Mouse (Mus musculus) kidney, embryonic 16.5 days (tissue): ENCODE data around the gene Fgfr3. TPM values are rescaled to one million over a fixed set of nuclear protein-coding genes. Genes with fewer than 3 reads are reported as not detected.

ENCODE experiments used
- ATAC-seq: fragments of 200-750 bp; cut with Nextera tagmentation; 2 replicates; pipeline ENCODE4 v1.8.0; 2017; ENCODE audit warnings: moderate TSS enrichment; ENCODE audit not compliant: low FRiP score, low TSS enrichment
- H3K27ac ChIP-seq: fragments of 300-500 bp; sonication (generic); 2 replicates; pipeline ENCODE4 v1.5.1; 2014; ENCODE audit warnings: low read length
- H3K27me3 ChIP-seq: fragments of 300-500 bp; sonication (generic); 2 replicates; pipeline ENCODE4 v1.6.1; 2014; ENCODE audit warnings: low read length, control low read depth, mixed read lengths; ENCODE audit not compliant: insufficient read depth
- H3K36me3 ChIP-seq: fragments of 300-500 bp; sonication (generic); 2 replicates; pipeline ENCODE4 v1.6.1; 2014; ENCODE audit warnings: low read length, control low read depth, mixed read lengths; ENCODE audit not compliant: insufficient read depth
- H3K4me1 ChIP-seq: fragments of 300-500 bp; sonication (generic); 2 replicates; pipeline ENCODE4 v1.6.1; 2014; ENCODE audit warnings: low read length, control low read depth, mixed read lengths; ENCODE audit not compliant: insufficient read depth
- H3K4me2 ChIP-seq: fragments of 300-500 bp; sonication (generic); replicated peaks from 2 replicates; pipeline ENCODE4 v1.6.1; 2014; ENCODE audit warnings: low read depth, low read length
- H3K4me3 ChIP-seq: fragments of 300-500 bp; sonication (generic); 2 replicates; pipeline ENCODE4 v1.5.1; 2014; ENCODE audit warnings: mild to moderate bottlenecking, low read length
- H3K9ac ChIP-seq: fragments of 300-500 bp; sonication (generic); replicated peaks from 2 replicates; pipeline ENCODE4 v1.6.1; 2014; ENCODE audit warnings: low read length
- H3K9me3 ChIP-seq: fragments of 300-500 bp; sonication (generic); 2 replicates; pipeline ENCODE4 v1.6.1; 2016; ENCODE audit warnings: low read length, control low read depth
- WGBS: fragments of 180-500 bp; shearing (Covaris S2); extraction: QIAGEN DNeasy Blood & Tissue Kit; methylation state at CpG from one replicate; pipeline ENCODE4 v1.1.7; 2014; 5-methylcytosine and 5-hydroxymethylcytosine counted together
- polyA plus RNA-seq: library from polyadenylated mRNA; unstranded; fragments of >200 nt; fragmentation: Nextera tagmentation; extraction: Ambion mirVana; gene quantifications from 2 replicates; pipeline ENCODE4 v1.2.1, GENCODE M21; 2015

Gene Fgfr3
- polyA plus RNA-seq, 1 experiment from 2014 or later: 21.9 TPM

- Histone ChIP-seq H3K4me1 (0 out of 2 replicates have a peak, but pooled peaks cover 3% of the 10 kb centered on the region), H3K36me3 (peaks cover 23% of the 10 kb centered on the region), H3K9me3 (no peaks in the 10 kb centered on the region), H3K27me3 (no peaks in the 10 kb centered on the region), H3K9ac (no peak overlapping the region), H3K27ac (no peak overlapping the region), H3K4me3 (no peak overlapping the region), H3K4me2 (no peak overlapping the region)
- 17% methylated on average over 7 of the region's 7 CpGs for WGBS
- ATAC-seq: no peak
Measured at GRCm38 (mm10) chr5:33737903-33738321, 16.4 kb downstream of the Fgfr3 start.

GRCm38 (mm10) chr5:33738341-33738740 is 16.9 kb downstream of the Fgfr3 start:
- ATAC-seq: no peak
- no peak overlapping the region for H3K27ac ChIP-seq
- H3K27me3 ChIP-seq: no peaks in the 10 kb centered on the region
- H3K9me3 ChIP-seq: no peaks in the 10 kb centered on the region
- H3K9ac ChIP-seq: no peak overlapping the region
- H3K4me3 ChIP-seq: no peak overlapping the region
- H3K36me3 ChIP-seq: peaks cover 27% of the 10 kb centered on the region
- H3K4me2 ChIP-seq: no peak overlapping the region
- 0 out of 2 replicates have a peak, but pooled peaks cover 3% of the 10 kb centered on the region for H3K4me1 ChIP-seq

- 92% methylated on average over 4 of the region's 4 CpGs for WGBS
- no peak for ATAC-seq
- peaks cover 31% of the 10 kb centered on the region for H3K36me3 ChIP-seq
Measured at GRCm38 (mm10) chr5:33740548-33740947, 19.1 kb downstream of the Fgfr3 start.

GRCm38 (mm10) chr5:33743481-33743880 is 22.0 kb downstream of the Fgfr3 start:
- H3K4me2 ChIP-seq: no peak overlapping the region
- no peak overlapping the region for H3K9ac ChIP-seq
- no peak for ATAC-seq
- WGBS: 95% methylated on average over 8 of the region's 8 CpGs
- no peaks in the 10 kb centered on the region for H3K9me3 ChIP-seq
- H3K4me1 ChIP-seq: no peaks in the 10 kb centered on the region
- H3K27ac ChIP-seq: no peak overlapping the region
- peaks cover 55% of the 10 kb centered on the region for H3K36me3 ChIP-seq
- H3K27me3 ChIP-seq: no peaks in the 10 kb centered on the region
- no peak overlapping the region for H3K4me3 ChIP-seq

More at GRCm38 (mm10) chr5:33740548-33740947, 19.1 kb downstream of the Fgfr3 start:
- Histone ChIP-seq H3K27me3 (no peaks in the 10 kb centered on the region), H3K4me1 (0 out of 2 replicates have a peak, but pooled peaks cover 3% of the 10 kb centered on the region), H3K9ac (no peak overlapping the region), H3K9me3 (no peaks in the 10 kb centered on the region), H3K4me2 (no peak overlapping the region), H3K4me3 (no peak overlapping the region), H3K27ac (no peak overlapping the region)

- peaks cover 20% of the 10 kb centered on the region for H3K36me3 ChIP-seq
- no peak overlapping the region for H3K9ac ChIP-seq
- H3K4me2 ChIP-seq: no peak overlapping the region
- H3K27me3 ChIP-seq: no peaks in the 10 kb centered on the region
- H3K27ac ChIP-seq: no peak overlapping the region
- H3K9me3 ChIP-seq: no peaks in the 10 kb centered on the region
- no peak for ATAC-seq
- H3K4me3 ChIP-seq: no peak overlapping the region
- peaks cover 11% of the 10 kb centered on the region for H3K4me1 ChIP-seq
Measured at GRCm38 (mm10) chr5:33777195-33777594, 55.7 kb downstream of the Fgfr3 start.

GRCm38 (mm10) chr5:33781964-33782344 is 60.5 kb downstream of the Fgfr3 start:
- ATAC-seq: peak; percentile 8; the same call in 1 of the 2 replicates
- H3K9me3 ChIP-seq: no peaks in the 10 kb centered on the region

DNA sequence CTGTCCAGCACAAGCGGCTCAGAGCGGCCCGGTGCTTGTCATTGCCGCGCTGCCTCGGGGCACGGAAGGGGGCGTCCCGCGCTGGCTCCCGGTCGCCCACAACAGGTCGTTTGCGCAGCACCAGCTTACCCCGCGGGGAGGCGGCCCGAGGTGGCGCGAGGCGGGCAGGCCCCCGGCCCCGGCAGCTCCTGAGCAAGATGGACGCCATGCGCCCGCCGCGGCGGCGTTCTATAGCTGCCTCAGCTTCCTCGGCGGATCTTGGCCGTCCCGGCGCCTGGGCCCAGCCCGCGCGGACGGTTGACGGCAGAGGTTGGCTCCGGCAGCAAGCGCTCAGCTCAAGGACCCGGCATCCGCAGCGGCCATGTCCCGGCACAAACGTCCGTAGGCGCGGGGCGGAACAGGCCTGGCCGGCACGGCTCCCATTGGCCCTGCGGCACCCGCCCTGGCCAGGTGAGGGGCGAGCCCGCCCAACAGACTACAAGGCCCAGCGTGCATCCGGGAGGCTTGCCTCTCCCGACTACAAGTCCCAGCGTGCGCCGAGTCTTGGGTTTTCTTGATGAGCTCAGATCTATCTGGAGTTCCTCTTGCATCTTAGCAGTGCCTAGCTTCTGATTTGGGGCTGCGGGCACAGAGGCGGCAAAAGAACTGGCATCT is 61.0 kb downstream of the Fgfr3 start, which contains the start of gene Letm1:
Gene Letm1, minus strand, starts transcription at position 473 of the 654 bp plus-strand sequence.
- ATAC-seq: peak; percentile 100
- peak within 1 kb of the TSS; percentile 94 for H3K4me3 ChIP-seq
- no peaks in the 10 kb centered on the region for H3K27me3 ChIP-seq
- peaks cover 5% of the 10 kb centered on the region; the same call in 1 of the 2 replicates for H3K36me3 ChIP-seq
- H3K27ac ChIP-seq: peak within 1 kb of the TSS; percentile 82
- no peaks in the 10 kb centered on the region for H3K9me3 ChIP-seq
- H3K9ac ChIP-seq: peak within 1 kb of the TSS; percentile 89
- H3K4me2 ChIP-seq: peak within 1 kb of the TSS; percentile 76
- under 1% methylated on average over 65 of the region's 65 CpGs for WGBS
- H3K4me1 ChIP-seq: peaks cover 15% of the 10 kb centered on the region

More at GRCm38 (mm10) chr5:33781964-33782344, 60.5 kb downstream of the Fgfr3 start:
- peak overlapping the region; percentile 76 for H3K4me2 ChIP-seq
- H3K27ac ChIP-seq: peak overlapping the region; percentile 82
- no peaks in the 10 kb centered on the region for H3K27me3 ChIP-seq
- peaks cover 15% of the 10 kb centered on the region for H3K4me1 ChIP-seq
- 5% methylated on average over 11 of the region's 11 CpGs for WGBS
- H3K9ac ChIP-seq: peak overlapping the region; percentile 89
- H3K4me3 ChIP-seq: peak overlapping the region; percentile 94
- peaks cover 8% of the 10 kb centered on the region; the same call in 1 of the 2 replicates for H3K36me3 ChIP-seq

DNA sequence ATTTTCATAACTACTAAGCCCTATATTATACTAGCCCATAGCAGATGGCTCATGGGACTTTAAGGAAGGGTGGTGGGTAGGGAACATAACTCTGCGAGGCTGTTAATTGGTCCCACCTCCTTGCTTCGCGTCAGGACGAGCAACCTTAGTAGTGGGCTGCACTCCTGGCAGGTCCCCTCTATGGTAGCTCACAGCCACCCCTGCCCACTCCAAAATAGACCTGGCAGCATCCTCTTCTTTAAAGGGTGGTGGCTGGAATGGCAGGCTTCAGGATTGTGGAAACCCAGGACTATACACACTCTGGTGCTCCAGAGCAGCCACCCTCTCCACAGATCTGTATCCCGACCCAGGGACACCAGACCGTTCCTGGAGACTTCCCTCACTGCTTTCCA is 61.5 kb downstream of the Fgfr3 start:
- 5% methylated on average over 6 of the region's 6 CpGs for WGBS
- peak overlapping the region; percentile 40; the same call in 1 of the 2 replicates for H3K27ac ChIP-seq

More for the DNA sequence above, 61.5 kb downstream of the Fgfr3 start:
- Histone ChIP-seq H3K4me1 (peaks cover 15% of the 10 kb centered on the region), H3K9me3 (no peaks in the 10 kb centered on the region), H3K4me2 (peak overlapping the region; percentile 76), H3K4me3 (peak overlapping the region; percentile 94), H3K36me3 (no peaks in the 10 kb centered on the region), H3K9ac (peak overlapping the region; percentile 89), H3K27me3 (no peaks in the 10 kb centered on the region)
- ATAC-seq: peak; percentile 75
